Mouse (Mus musculus) right cerebral cortex, adult 18-20 months (tissue): Measurements from ENCODE around the gene Bptf.
"Not testable (repeated sequence)": the region's sequence is repeated elsewhere in the genome, so short reads cannot be mapped to it uniquely, and the experiment has no call there.

Source experiments
- DNase-seq: peaks from one replicate; pipeline ENCODE4 v3.0.0; 2022; ENCODE audit warnings: mixed read lengths

The Bptf gene

GRCm38 (mm10) chr11:107113881-107114557 is 17.9 kb downstream of the Bptf start:
- no peak for DNase-seq

GRCm38 (mm10) chr11:107113112-107113511 is 18.8 kb downstream of the Bptf start:
- peak; percentile 20 for DNase-seq

GRCm38 (mm10) chr11:107109669-107110068 is 22.3 kb downstream of the Bptf start:
- DNase-seq: no peak

GRCm38 (mm10) chr11:107108892-107109291 is 23.0 kb downstream of the Bptf start:
- no peak for DNase-seq

- no peak for DNase-seq
Observed at GRCm38 (mm10) chr11:107107725-107108078, 24.2 kb downstream of the Bptf start.

GRCm38 (mm10) chr11:107106978-107107724 is 24.8 kb downstream of the Bptf start:
- DNase-seq: no peak

GRCm38 (mm10) chr11:107106461-107106860 is 25.5 kb downstream of the Bptf start:
- no peak for DNase-seq

GRCm38 (mm10) chr11:107105227-107105626 is 26.7 kb downstream of the Bptf start:
- DNase-seq: peak; percentile 31

GRCm38 (mm10) chr11:107103736-107104135 is 28.2 kb downstream of the Bptf start:
- no peak for DNase-seq

- no peak for DNase-seq
Observed at GRCm38 (mm10) chr11:107103224-107103589, 28.7 kb downstream of the Bptf start.

- peak; percentile 71 for DNase-seq
Observed at GRCm38 (mm10) chr11:107102465-107103223, 29.3 kb downstream of the Bptf start.

GRCm38 (mm10) chr11:107096973-107097372 is 35.0 kb downstream of the Bptf start:
- no peak for DNase-seq

GRCm38 (mm10) chr11:107093871-107094270 is 38.1 kb downstream of the Bptf start:
- DNase-seq: no peak

- no peak for DNase-seq
Observed at GRCm38 (mm10) chr11:107092637-107093036, 39.3 kb downstream of the Bptf start.

- DNase-seq: no peak
Observed at GRCm38 (mm10) chr11:107085866-107086265, 46.1 kb downstream of the Bptf start.

GRCm38 (mm10) chr11:107083480-107083879 is 48.4 kb downstream of the Bptf start:
- DNase-seq: no peak

GRCm38 (mm10) chr11:107065216-107065785 is 66.6 kb downstream of the Bptf start:
- DNase-seq: no peak

- DNase-seq: no peak
Observed at GRCm38 (mm10) chr11:107064590-107064989, 67.3 kb downstream of the Bptf start.

GRCm38 (mm10) chr11:107063067-107063466 is 68.9 kb downstream of the Bptf start:
- no peak for DNase-seq

- no peak for DNase-seq
Observed at GRCm38 (mm10) chr11:107060941-107061340, 71.0 kb downstream of the Bptf start.

- DNase-seq: not testable (repeated sequence)
Observed at GRCm38 (mm10) chr11:107059634-107060033, 72.3 kb downstream of the Bptf start.

- DNase-seq: no peak
Observed at GRCm38 (mm10) chr11:107057391-107057790, 74.5 kb downstream of the Bptf start.

- no peak for DNase-seq
Observed at GRCm38 (mm10) chr11:107054870-107055269, 77.1 kb downstream of the Bptf start.
